Mouse (Mus musculus) cerebral cortex, adult 2 months (tissue): ENCODE results near the gene Map9.

ENCODE experiments used
- WGBS: fragments of 180-500 bp; shearing (Covaris S2); methylation state at CpG from one replicate; pipeline ENCODE4 v1.1.7; 2018; 5-methylcytosine and 5-hydroxymethylcytosine counted together

The Map9 gene

GRCm38 (mm10) chr3:82357797-82358524, at the start of gene Map9:
Gene Map9, plus strand, starts transcription at chr3:82358044.
- WGBS = under 1% methylated on average over 54 of the region's 54 CpGs

- WGBS = 65% methylated on average over 4 of the region's 4 CpGs
Observed at GRCm38 (mm10) chr3:82315728-82316127, 42.1 kb upstream of the Map9 start.

GRCm38 (mm10) chr3:82326736-82327135, 31.1 kb upstream of the Map9 start:
- WGBS = 92% methylated on average over 1 of the region's 1 CpGs

GRCm38 (mm10) chr3:82332067-82332466, 25.8 kb upstream of the Map9 start:
- 93% methylated on average over 1 of the region's 1 CpGs for WGBS

- 88% methylated on average over 4 of the region's 4 CpGs for WGBS
Observed at GRCm38 (mm10) chr3:82332536-82332935, 25.3 kb upstream of the Map9 start.

- 6% methylated on average over 16 of the region's 16 CpGs for WGBS
Observed at GRCm38 (mm10) chr3:82333128-82333969, 24.5 kb upstream of the Map9 start.

- 81% methylated on average over 10 of the region's 10 CpGs for WGBS
Observed at GRCm38 (mm10) chr3:82340111-82340510, 17.7 kb upstream of the Map9 start.

- 68% methylated on average over 2 of the region's 2 CpGs for WGBS
Observed at GRCm38 (mm10) chr3:82348277-82348860, 9.5 kb upstream of the Map9 start.

- 13% methylated on average over 2 of the region's 2 CpGs for WGBS
Observed at GRCm38 (mm10) chr3:82350321-82350720, 7.5 kb upstream of the Map9 start.

GRCm38 (mm10) chr3:82357340-82357739, 504 bp upstream of the Map9 start:
- WGBS = 5% methylated on average over 5 of the region's 5 CpGs

- WGBS = 85% methylated on average over 8 of the region's 8 CpGs
Observed at GRCm38 (mm10) chr3:82359036-82359435, 1.2 kb downstream of the Map9 start.

- WGBS = 33% methylated on average over 4 of the region's 4 CpGs
Observed at GRCm38 (mm10) chr3:82362452-82362851, 4.6 kb downstream of the Map9 start.

- WGBS = 53% methylated on average over 8 of the region's 8 CpGs
Observed at GRCm38 (mm10) chr3:82364505-82364904, 6.7 kb downstream of the Map9 start.

GRCm38 (mm10) chr3:82364988-82365387, 7.1 kb downstream of the Map9 start:
- WGBS = 6% methylated on average over 4 of the region's 4 CpGs

- 47% methylated on average over 21 of the region's 21 CpGs for WGBS
Observed at GRCm38 (mm10) chr3:82369063-82369860, 11.4 kb downstream of the Map9 start.

GRCm38 (mm10) chr3:82370439-82371011, 12.7 kb downstream of the Map9 start:
- WGBS = 57% methylated on average over 10 of the region's 10 CpGs

- 77% methylated on average over 14 of the region's 14 CpGs for WGBS
Observed at GRCm38 (mm10) chr3:82376965-82377364, 19.1 kb downstream of the Map9 start.

- 53% methylated on average over 11 of the region's 11 CpGs for WGBS
Observed at GRCm38 (mm10) chr3:82382325-82382724, 24.5 kb downstream of the Map9 start.

GRCm38 (mm10) chr3:82385091-82385490, 27.2 kb downstream of the Map9 start:
- WGBS = 79% methylated on average over 8 of the region's 8 CpGs

GRCm38 (mm10) chr3:82405830-82406229, 48.0 kb downstream of the Map9 start:
- WGBS = 67% methylated on average over 6 of the region's 6 CpGs

GRCm38 (mm10) chr3:82406336-82406735, 48.5 kb downstream of the Map9 start:
- WGBS = 34% methylated on average over 3 of the region's 3 CpGs
